Mouse (Mus musculus) heart, postnatal 0 days (tissue): ENCODE data around the gene Zfp984.
"Not testable (repeated sequence)": the region's sequence is repeated elsewhere in the genome, so short reads cannot be mapped to it uniquely, and the experiment has no call there.

Source experiments
- CTCF ChIP-seq: IDR thresholded peaks from 2 replicates; pipeline ENCODE4 v1.5.1; 2016; ENCODE audit warnings: antibody characterized with exemption, control low read depth, low read depth
- EP300 ChIP-seq: IDR thresholded peaks from 2 replicates; pipeline ENCODE4 v1.6.1; 2016; ENCODE audit warnings: antibody characterized with exemption, low read depth

GRCm38 (mm10) chr4:147794026-147794665, 15.4 kb downstream of the Zfp984 start:
- not testable (repeated sequence) for TF ChIP-seq EP300, CTCF
